Mouse (Mus musculus) liver, embryonic 11.5 days (tissue): ENCODE results near the gene Eng. TPM values are rescaled to one million over a fixed set of nuclear protein-coding genes. Genes with fewer than 3 reads are reported as not detected.

Experiments
- ATAC-seq: fragments of 200-750 bp; cut with Nextera tagmentation; replicated peaks from 2 replicates; pipeline ENCODE4 v1.8.0; 2017; ENCODE audit warnings: moderate number of reproducible peaks, mild to moderate bottlenecking, moderate TSS enrichment, moderate library complexity; ENCODE audit not compliant: low FRiP score
- DNase-seq: peaks from one replicate; pipeline ENCODE4 v3.0.0-alpha.2; 2017; ENCODE audit warnings: low spot score
- H3K27ac ChIP-seq: fragments of 300-500 bp; sonication (generic); 2 replicates; pipeline ENCODE4 v1.5.1; 2014; ENCODE audit warnings: mild to moderate bottlenecking, low read depth, low read length, control low read depth
- H3K27me3 ChIP-seq: fragments of 300-500 bp; sonication (generic); replicated peaks from 2 replicates; pipeline ENCODE4 v1.6.1; 2014; ENCODE audit warnings: low read length, mixed read lengths; ENCODE audit not compliant: control insufficient read depth, insufficient read depth
- H3K36me3 ChIP-seq: fragments of 300-500 bp; sonication (generic); 2 replicates; pipeline ENCODE4 v1.6.1; 2014; ENCODE audit warnings: mild to moderate bottlenecking, low read length, moderate library complexity, mixed read lengths; ENCODE audit not compliant: control insufficient read depth, insufficient read depth
- H3K4me1 ChIP-seq: fragments of 300-500 bp; sonication (generic); replicated peaks from 2 replicates; pipeline ENCODE4 v1.6.1; 2014; ENCODE audit warnings: low read length, mixed read lengths; ENCODE audit not compliant: control insufficient read depth, insufficient read depth
- H3K4me2 ChIP-seq: fragments of 300-500 bp; sonication (generic); 2 replicates; pipeline ENCODE4 v1.6.1; 2014; ENCODE audit warnings: mild to moderate bottlenecking, control low read depth, moderate library complexity
- H3K4me3 ChIP-seq: fragments of 300-500 bp; sonication (generic); 2 replicates; pipeline ENCODE4 v1.5.1; 2014; ENCODE audit warnings: low read depth, low read length, control low read depth
- H3K9ac ChIP-seq: fragments of 300-500 bp; sonication (generic); 2 replicates; pipeline ENCODE4 v1.6.1; 2014; ENCODE audit warnings: low read depth, low read length, control low read depth
- H3K9me3 ChIP-seq: fragments of 300-500 bp; sonication (generic); 2 replicates; pipeline ENCODE4 v1.6.1; 2016; ENCODE audit warnings: low read length, inconsistent platforms, mixed read lengths; ENCODE audit not compliant: control insufficient read depth
- WGBS: fragments of 180-500 bp; shearing (Covaris S2); extraction: QIAGEN DNeasy Blood & Tissue Kit; methylation state at CpG from one replicate; pipeline ENCODE4 v1.1.7; 2014; 5-methylcytosine and 5-hydroxymethylcytosine counted together
- polyA plus RNA-seq: library from polyadenylated mRNA; unstranded; fragments of >200 nt; fragmentation: Nextera tagmentation; extraction: Ambion mirVana; gene quantifications from 2 replicates; pipeline ENCODE4 v1.2.1, GENCODE M21; 2014

The Eng gene
- polyA plus RNA-seq: 39.2 and 40.1 TPM in 2 replicates

GRCm38 (mm10) chr2:32646379-32647056, at the start of gene Eng:
Eng (plus strand) TSS chr2:32646595.
- Histone ChIP-seq H3K9me3 (no peaks in the 10 kb centered on the region), H3K4me3 (peak within 1 kb of the TSS; percentile 49), H3K27ac (peak within 1 kb of the TSS; percentile 71), H3K4me2 (peak within 1 kb of the TSS; percentile 59), H3K27me3 (no peaks in the 10 kb centered on the region), H3K36me3 (no peaks in the 10 kb centered on the region), H3K9ac (peak within 1 kb of the TSS; percentile 62), H3K4me1 (peaks cover 29% of the 10 kb centered on the region)
- WGBS: 36% methylated on average over 31 of the region's 31 CpGs
- 0 out of 2 replicates have a peak, but pooled peaks have one; percentile 16 for ATAC-seq
- no peak for DNase-seq

GRCm38 (mm10) chr2:32596725-32597124, 49.7 kb upstream of the Eng start:
- no peak for DNase-seq
- 93% methylated on average over 13 of the region's 13 CpGs for WGBS
- Histone ChIP-seq H3K27me3 (no peaks in the 10 kb centered on the region), H3K4me1 (peaks cover 6% of the 10 kb centered on the region), H3K4me3 (no peak overlapping the region), H3K27ac (no peak overlapping the region), H3K9ac (no peak overlapping the region), H3K36me3 (peaks cover 19% of the 10 kb centered on the region), H3K4me2 (no peak overlapping the region), H3K9me3 (no peaks in the 10 kb centered on the region)
- no peak for ATAC-seq

- Histone ChIP-seq H3K36me3 (peaks cover 19% of the 10 kb centered on the region), H3K27me3 (no peaks in the 10 kb centered on the region), H3K4me1 (peaks cover 11% of the 10 kb centered on the region), H3K27ac (no peak overlapping the region), H3K4me2 (no peak overlapping the region), H3K4me3 (no peak overlapping the region), H3K9me3 (no peaks in the 10 kb centered on the region), H3K9ac (no peak overlapping the region)
- WGBS: 77% methylated on average over 5 of the region's 5 CpGs
- ATAC-seq: no peak
- no peak for DNase-seq
These were observed 49.1 kb upstream of the Eng start for GRCm38 (mm10) chr2:32597248-32597647.

- no peaks in the 10 kb centered on the region for H3K9me3 ChIP-seq
- ATAC-seq: no peak
- no peak overlapping the region for H3K9ac ChIP-seq
- peaks cover 19% of the 10 kb centered on the region for H3K36me3 ChIP-seq
- 87% methylated on average over 5 of the region's 5 CpGs for WGBS
- no peak for DNase-seq
- H3K27ac ChIP-seq: no peak overlapping the region
- no peak overlapping the region for H3K4me2 ChIP-seq
- H3K4me1 ChIP-seq: peaks cover 16% of the 10 kb centered on the region
- H3K4me3 ChIP-seq: no peak overlapping the region
- H3K27me3 ChIP-seq: no peaks in the 10 kb centered on the region
These were observed 48.7 kb upstream of the Eng start for GRCm38 (mm10) chr2:32597699-32598098.

GRCm38 (mm10) chr2:32598506-32598905, 47.9 kb upstream of the Eng start:
- H3K9ac ChIP-seq: no peak overlapping the region

GRCm38 (mm10) chr2:32599409-32599808, 47.0 kb upstream of the Eng start, which contains the start of gene St6galnac6:
St6galnac6 (plus strand) TSS chr2:32599709.
- peaks cover 11% of the 10 kb centered on the region for H3K36me3 ChIP-seq
- no peak within 1 kb of the TSS for H3K4me3 ChIP-seq
- 78% methylated on average over 3 of the region's 3 CpGs for WGBS
- H3K9ac ChIP-seq: no peak within 1 kb of the TSS
- H3K4me1 ChIP-seq: peaks cover 18% of the 10 kb centered on the region
- no peaks in the 10 kb centered on the region for H3K9me3 ChIP-seq
- DNase-seq (no peak), ATAC-seq (no peak)
- no peak within 1 kb of the TSS for H3K27ac ChIP-seq
- no peaks in the 10 kb centered on the region for H3K27me3 ChIP-seq
- H3K4me2 ChIP-seq: no peak within 1 kb of the TSS

More at GRCm38 (mm10) chr2:32598506-32598905, 47.9 kb upstream of the Eng start:
- peaks cover 16% of the 10 kb centered on the region for H3K4me1 ChIP-seq
- no peaks in the 10 kb centered on the region for H3K9me3 ChIP-seq
- no peak overlapping the region for H3K27ac ChIP-seq
- no peak for DNase-seq
- peaks cover 17% of the 10 kb centered on the region for H3K36me3 ChIP-seq
- H3K27me3 ChIP-seq: no peaks in the 10 kb centered on the region
- H3K4me2 ChIP-seq: no peak overlapping the region
- WGBS: 85% methylated on average over 8 of the region's 8 CpGs
- no peak for ATAC-seq
- H3K4me3 ChIP-seq: no peak overlapping the region

GRCm38 (mm10) chr2:32601417-32602065, 44.9 kb upstream of the Eng start:
- no peak overlapping the region for H3K27ac ChIP-seq
- ATAC-seq: peak; percentile 78

GRCm38 (mm10) chr2:32602600-32603054, 43.8 kb upstream of the Eng start:
- Histone ChIP-seq H3K27me3 (no peaks in the 10 kb centered on the region), H3K27ac (peak overlapping the region; percentile 21; the same call in 1 of the 2 replicates), H3K4me1 (peaks cover 27% of the 10 kb centered on the region), H3K4me3 (peak overlapping the region; percentile 44), H3K36me3 (no peaks in the 10 kb centered on the region), H3K4me2 (peak overlapping the region; percentile 65), H3K9ac (peak overlapping the region; percentile 56), H3K9me3 (no peaks in the 10 kb centered on the region)
- DNase-seq (peak; percentile 89), ATAC-seq (peak; percentile 63)
- WGBS: 1% methylated on average over 11 of the region's 11 CpGs

More at GRCm38 (mm10) chr2:32601417-32602065, 44.9 kb upstream of the Eng start:
- H3K4me3 ChIP-seq: no peak overlapping the region
- no peak overlapping the region for H3K9ac ChIP-seq
- H3K36me3 ChIP-seq: no peaks in the 10 kb centered on the region
- no peaks in the 10 kb centered on the region for H3K9me3 ChIP-seq
- WGBS: 36% methylated on average over 8 of the region's 8 CpGs
- H3K27me3 ChIP-seq: no peaks in the 10 kb centered on the region
- peak overlapping the region; percentile 39 for H3K4me2 ChIP-seq
- H3K4me1 ChIP-seq: peaks cover 23% of the 10 kb centered on the region
- peak; percentile 62 for DNase-seq
